Mouse (Mus musculus) fibroblast of lung, adult 2 months (primary cell): Measurements from ENCODE around the gene Ube2h.
A peak's percentile ranks its signal among the peaks of the same experiment; 100 is the strongest.
"Not testable (repeated sequence)": the region's sequence is repeated elsewhere in the genome, so short reads cannot be mapped to it uniquely, and the experiment has no call there.

Experiments used
- DNase-seq: peaks from one replicate; pipeline ENCODE4 v3.0.0-alpha.2; 2011; ENCODE audit warnings: low read depth

Ube2h gene

DNA sequence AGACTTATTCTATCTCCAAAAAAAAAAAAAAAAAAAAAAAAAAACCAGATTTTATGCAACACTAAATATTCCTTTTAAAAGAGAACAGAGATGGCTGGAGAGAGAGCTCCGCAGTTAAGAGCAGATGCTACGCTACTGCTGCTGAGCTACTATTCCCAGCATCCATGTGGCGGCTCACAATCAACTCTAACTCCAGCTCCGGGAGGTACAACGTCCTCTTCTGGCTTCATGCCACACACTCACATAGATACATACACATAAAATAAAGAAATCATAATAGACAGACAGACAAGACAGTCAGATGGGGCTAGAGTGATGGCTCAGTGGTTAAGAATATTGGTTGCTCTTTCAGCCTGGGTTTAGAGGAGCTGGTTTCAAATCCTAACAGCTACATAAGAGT is 58.9 kb downstream of the Ube2h start:
- DNase-seq: no peak

DNA sequence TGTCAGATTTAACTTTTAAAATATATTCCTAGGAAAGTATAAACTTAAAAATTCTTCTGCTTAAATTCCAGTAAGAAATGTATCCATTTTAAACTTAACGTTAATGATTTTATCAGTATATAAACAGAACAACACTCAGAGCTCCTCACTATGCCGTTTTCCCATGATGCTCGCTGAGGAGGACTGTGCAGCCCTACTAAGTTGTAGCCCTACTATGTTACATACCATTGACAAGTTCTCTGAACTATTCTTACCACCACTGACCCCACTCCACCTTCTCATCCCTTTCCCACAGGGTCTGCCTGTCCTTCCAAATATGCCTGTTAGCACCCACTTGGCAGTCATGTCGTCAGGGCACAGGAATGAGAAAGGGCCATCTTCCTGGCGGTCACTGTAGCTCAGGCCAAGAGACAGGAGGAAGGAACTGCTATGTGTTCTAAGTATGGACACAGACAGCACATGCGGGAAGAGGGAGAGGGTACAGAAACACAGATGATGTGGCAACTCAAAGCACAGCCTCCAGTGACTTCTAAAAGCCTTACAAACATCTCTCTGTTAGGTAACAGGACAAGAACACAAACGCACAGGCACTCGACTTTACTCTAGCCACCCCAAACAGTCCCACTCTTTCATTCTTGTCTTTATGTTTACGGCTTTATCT is 60.9 kb downstream of the Ube2h start:
- no peak for DNase-seq

DNA sequence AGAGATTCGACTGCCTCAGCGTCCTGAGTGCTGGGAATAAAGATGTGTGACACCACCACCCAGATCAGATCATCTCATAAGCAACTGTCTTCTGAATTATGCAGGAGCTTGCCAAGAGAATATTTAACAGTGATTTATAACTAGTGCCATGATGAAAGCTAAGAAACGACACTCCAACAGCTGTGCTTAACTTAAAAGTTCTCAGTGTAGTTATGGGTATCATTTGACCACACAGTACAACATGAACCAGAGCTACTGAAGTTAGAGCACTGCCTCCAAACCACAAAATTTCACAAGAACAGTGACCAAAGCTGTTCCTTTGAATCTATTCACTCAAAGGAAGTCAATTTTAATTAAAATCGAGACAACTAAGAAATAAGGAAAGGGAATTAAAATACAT is 61.4 kb downstream of the Ube2h start:
- DNase-seq: peak; percentile 42

DNA sequence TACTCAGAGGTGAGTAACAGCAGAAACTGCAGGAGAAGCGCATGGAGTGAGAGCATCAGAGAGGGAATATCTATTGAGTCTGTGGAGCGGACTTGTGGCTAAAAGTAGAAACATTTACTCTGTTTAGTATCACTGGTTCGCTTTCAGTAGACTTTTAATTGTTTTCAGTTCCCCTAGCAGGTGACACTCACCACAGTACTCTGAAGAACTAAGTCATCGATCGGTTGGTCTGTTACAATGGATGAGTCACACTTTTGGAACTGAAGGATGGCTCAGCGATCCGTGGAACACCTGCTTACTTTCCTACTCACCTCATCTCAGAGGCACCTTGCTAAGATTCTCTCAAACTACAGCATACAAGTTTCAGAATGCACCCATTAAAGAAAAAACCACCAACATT is 64.2 kb downstream of the Ube2h start:
- no peak for DNase-seq

DNA sequence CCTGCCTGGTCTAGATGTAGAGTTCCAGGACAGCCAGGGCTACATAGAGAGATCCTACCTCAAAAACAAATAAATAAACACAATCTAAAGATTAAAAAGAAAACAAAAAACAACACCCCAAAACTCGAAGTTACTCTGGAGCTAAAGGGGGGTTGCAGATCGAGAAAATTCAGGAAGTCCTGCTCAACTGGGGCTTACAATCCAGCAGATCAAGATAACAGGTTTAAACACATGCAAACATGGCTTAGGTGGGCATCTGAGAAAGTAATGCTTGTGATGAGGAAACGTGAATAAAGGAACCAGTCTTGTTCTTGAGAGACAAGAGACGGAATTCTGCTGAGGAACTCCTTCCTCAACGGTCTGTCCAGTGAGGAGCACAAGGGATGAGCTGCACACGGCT is 65.1 kb downstream of the Ube2h start:
- no peak for DNase-seq

DNA sequence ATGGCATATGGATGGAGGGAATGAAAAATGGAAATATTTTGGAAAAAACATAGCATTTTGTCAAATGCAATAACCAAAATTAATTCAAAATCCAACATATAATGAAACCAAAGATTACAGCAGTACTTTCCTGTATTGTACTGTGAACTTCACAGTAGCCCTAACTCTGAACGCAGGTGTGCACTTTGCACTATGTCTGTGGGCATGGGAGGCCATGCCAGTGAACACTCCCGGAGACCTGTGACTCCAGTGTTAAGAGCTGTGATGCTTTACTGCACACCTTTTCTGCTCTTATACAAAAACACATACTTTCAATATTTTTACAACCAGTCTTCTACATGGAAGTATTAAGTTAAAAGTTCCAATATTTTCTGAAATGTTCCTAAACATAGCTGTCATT is 66.3 kb downstream of the Ube2h start:
- no peak for DNase-seq

DNA sequence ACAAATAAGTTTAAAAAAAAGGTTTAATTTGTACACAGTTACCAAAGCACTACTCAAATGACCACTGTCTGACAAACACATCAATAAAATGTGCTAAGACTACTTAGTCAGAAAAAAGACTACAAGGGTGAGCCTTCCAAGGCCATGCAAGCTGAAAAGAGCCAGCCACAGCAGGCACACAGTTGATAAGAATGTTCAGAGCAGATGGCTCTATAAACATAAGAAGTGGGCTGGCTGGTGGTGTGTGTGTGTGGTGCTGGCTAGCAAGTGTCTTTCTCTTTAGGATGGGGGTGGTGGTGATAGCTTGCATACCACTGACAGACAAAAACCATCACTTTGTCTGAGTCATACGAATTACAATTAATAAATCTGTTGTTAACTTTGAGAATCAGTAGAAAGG is 67.8 kb downstream of the Ube2h start:
- no peak for DNase-seq

DNA sequence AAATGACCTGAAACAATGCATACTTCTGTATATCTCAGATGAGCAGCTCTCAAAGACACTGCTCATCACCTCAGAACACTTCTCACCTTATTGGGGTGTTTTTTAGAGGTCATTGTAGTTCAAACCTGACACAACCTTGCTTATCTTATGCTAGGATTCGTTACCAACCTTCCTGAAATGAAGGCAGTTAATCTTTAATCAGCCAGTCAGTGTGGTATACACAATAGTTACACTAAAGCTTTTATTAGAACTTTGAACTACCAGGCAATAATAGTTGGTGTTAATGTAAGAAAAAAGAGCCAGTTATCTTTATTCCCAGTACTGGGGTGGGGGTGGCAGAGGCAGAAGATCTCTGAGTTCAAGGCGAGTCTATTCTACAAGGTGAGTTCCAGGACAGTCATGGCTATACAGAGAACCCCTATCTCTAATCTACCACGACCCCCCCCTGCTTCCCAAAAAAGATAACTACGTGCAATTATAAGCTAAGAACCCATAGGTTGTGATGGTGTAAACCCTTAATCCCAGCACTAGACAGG is 72.5 kb downstream of the Ube2h start:
- DNase-seq: no peak

DNA sequence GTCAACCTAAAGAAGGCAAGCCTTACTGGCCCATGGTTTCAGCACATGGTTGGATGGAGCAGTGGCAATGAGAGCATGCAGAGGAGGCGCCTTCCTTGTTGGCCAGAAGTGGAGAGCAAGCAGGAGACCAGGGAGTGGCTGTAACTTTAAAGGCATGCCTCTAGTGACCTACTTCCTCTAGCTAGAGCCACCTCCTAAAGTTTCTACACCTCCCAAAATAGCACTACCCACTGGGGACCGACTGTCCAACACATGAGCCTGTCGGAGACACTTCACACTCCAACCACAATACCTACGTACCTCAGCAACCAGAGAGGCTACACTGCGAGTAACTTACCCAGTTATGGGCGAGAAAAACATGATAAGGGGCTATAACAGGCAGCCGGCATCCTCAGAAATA is 74.1 kb downstream of the Ube2h start:
- no peak for DNase-seq

DNA sequence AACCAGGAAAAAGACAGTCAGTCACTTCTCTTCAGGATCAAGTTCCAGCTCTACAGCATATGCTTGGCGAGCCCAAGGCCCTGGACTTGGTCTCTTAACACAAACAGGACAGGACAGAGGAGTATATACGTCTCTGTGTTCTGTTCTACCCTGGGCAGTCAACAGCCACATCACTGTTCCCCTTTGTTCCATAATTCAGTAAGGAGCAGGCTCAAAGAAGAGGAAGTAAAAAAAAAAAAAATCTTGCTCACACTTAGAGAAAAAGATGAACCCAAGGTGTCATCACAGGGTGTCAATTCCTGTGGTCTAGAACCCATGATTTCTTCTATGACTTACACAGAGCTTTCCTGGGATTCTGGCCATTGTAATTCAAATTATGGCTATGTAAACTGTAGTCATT is 75.4 kb downstream of the Ube2h start:
- DNase-seq: no peak

DNA sequence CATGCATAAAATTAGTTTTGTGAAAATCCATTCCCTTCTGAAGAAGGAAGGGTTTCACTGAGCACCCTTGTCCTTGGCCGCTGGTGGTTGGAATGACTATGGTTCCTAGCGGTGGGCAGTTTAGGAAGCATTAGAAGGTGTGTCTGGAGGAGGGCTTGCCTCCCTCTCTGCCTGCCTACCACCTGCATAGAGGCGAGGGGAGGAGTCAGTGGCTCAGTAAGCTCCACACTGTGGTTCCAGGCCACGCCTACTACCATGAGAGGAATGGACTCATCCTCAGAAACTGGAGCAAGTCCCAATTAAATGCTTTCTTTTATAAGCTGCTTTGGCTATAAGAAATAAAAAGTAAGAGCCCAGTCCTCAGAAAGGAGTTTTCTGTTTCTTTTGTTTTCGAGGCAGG is 76.0 kb downstream of the Ube2h start:
- DNase-seq: no peak

DNA sequence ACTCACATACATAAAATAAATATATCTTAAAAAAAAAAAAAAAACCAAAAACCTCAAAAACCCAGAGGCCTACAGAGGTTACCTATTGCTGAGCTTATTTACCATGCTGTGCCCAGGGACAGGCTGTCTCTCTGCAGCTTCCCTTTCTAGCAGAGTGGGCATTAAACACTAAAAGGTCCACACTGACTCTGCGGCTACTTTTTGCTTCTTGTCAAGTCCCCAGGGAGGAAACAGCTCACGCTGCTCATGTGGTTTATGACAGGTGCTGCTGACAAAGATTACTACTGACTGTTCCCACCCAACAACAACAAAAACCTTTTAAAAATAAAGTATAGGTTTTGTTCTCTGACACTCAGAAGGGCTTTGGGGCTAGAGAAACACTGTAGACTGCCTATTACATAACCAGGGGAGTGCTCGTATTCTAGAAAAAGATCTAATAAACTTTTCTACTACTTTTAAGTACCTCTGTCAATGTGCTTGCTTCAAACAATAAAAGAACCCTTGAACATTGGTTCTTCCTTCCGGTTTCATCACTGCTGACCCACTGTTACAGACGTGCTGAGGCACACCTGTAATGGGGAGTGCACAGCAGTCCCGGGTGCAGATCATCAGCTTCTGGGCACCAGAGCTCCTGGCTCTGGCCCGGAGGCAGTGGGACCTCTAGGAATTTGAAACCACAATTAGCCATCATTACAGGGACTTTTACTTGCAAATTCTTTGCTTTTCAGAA is 77.2 kb downstream of the Ube2h start:
- DNase-seq: no peak

DNA sequence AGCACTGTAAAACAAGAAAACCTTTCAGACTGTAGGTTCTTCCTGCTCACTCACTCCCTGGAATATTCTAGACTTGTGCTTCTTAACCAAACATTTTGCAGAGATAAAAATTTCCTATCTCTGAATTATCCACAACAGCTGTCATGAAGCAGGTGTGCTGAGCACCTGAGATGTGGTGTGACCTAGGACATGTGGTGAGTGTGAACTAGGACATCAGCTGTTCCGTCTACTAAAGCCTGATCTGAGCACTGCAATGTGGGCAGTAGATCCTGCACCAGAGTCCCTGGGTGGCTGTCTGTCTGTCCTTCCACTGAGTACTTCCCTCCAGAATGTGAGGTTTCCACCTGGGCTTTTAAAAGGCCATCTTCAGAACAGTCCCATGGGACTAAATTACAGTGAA is 79.6 kb downstream of the Ube2h start:
- DNase-seq: no peak

DNA sequence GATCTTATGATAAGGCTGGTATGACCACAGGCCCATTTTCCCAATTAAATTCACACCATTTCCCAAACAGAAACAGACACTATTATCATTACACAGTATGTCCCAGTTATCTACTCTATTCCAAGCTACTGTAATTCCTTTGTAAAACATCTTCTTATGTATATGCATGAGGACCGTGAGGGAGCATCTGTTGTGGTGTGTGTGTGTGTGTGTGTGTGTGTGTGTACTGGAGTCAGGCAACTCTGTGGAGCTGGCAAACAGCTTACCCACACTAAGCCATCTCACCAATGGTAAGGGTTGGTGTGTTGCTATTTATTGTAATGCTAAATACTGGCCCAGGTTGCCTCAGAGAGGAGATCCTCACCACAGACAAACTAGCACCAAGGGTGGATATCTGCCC is 82.0 kb downstream of the Ube2h start:
- no peak for DNase-seq

DNA sequence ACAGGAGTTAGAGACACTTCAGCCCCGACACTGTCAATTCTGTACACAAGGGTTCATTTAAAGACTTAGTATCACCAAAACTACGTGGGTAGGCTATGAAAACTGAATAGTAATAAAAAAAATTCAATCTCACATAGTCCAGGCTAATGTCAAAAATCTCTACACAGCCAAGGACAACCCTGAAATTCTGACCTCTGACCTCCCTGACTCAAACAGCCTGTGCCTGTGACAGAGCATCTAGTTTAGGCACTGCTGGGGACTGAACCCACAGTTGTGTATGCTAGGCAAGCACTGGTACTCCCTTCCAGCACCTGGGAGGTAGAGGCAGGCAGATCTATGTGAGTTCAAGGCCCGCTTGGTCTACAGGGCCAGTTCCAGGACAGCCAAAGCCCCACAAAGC is 86.8 kb downstream of the Ube2h start:
- DNase-seq: no peak

DNA sequence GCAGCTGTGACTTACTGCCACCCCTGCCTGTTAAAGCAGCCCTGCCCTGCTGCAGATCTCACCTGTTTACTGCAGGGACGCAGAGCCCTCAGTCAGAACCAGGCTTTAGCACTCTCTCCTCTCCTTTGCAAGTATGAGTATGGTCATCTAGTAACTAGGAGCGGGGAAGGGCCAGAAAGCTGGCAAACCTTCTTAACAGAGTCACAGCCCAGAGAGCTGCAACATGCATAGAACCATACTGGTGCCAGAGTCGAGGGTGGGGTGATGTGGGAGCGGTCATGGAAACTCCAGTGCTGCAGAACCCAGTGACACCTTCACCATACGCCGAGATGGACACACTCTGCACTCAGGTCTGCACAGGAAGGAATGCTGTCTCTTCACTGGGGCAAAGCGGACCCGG is 91.9 kb downstream of the Ube2h start:
- DNase-seq: no peak

DNA sequence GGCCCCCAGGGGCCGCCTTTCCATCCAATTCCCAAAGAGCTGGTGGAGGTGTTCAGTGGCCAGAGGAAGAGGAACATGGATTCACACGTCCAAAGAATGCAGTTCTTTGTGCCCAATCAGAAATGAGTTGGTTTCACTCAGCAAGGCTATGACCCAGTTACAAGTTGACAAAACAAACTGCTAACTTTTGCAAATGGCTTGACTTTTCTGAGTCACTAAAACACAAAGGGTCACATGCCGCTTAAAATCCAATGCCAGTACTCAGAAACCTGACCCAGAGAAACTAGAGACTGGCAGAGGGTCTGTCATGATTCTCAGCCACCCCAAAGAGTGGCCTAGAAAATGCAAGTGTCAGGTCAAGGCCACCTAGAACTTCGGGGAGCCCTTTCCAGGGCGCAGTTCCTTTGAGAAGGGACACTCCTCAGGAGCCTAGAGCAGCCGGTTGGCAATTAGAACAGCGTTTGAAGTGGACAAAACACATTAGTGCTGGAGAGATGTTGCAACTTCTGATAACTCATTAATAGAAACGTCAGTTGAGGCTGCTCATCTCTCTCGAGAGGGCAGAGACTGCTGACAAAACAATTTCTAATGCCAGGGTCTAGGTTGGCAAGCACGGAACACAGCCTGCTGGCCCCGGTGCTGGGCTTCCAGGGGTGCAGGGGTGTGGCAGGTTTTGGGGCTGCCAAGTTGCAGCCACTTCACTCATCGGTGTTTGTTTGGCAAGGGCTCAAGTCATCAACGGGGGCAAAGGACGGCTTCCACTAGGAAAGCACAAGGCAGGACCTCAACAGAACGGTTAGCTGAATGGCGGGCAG is 92.5 kb downstream of the Ube2h start:
- DNase-seq: no peak

DNA sequence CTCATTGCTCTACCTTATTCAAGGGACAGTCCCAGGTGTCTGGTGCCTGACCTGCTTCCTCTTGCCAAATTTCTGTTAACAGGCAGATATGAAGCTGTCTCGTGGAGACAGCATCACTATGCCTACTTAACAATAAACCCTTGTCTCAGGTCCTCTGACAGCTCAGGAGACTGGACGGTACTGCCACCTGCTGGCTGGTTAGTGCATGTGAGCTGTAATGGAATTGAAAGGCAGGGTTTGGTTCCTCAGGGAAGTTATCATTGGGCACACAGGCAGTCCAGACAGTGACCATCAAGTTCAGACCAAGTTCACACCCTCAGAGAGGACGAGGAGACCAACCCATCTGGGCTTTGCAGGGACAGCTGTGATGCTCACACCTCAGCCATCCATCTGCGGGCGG is 93.6 kb downstream of the Ube2h start:
- peak; percentile 55 for DNase-seq

DNA sequence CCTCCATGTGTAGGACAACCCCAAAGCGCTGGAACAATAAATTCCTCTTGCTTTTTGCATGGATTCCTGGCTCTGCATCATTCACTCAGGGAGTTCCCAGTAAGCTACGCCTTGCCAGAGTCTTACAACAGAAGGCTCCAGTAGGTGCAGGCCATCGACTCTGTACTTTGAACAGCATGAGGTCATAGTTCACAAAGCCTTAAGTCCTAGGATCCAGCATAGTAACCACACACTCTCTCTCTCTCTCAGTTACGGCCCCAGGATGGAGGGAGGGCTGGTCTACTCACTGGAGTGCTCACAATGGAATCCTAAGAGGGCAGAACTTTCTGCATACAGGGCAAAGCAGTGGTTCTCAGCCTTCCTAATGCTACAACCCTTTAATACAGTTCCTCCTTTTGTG is 95.5 kb downstream of the Ube2h start:
- DNase-seq: no peak

DNA sequence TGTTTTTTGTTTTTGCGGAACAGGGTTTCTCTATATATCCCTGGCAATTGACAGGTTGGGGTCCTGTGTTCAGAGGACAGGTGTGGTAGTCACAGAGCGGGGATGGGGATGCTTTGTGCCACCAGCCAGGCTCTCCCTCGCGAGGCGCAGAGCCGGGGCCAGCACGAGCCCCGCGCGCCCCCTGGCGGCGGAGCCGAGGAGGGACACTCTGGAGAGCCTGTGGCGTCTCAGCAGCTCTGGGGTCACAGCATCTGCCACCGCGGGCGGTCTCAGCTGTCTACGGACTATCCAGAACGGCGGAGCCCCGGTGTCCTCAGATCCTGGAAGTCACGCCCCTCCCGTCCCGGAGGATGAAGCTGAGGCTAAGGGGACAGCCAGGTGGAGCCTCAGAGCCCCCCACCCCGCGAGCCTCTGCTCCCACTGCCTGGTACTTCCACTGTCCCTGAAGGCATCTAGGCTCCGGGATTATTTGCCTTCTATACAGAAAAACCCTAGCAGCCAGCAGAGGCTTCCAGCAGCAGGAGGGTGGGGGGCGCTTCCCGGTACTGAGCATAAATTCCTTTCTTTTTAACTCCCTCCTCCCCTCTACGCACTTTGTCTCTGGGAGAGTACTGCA is 98.6 kb downstream of the Ube2h start:
- DNase-seq: no peak

DNA sequence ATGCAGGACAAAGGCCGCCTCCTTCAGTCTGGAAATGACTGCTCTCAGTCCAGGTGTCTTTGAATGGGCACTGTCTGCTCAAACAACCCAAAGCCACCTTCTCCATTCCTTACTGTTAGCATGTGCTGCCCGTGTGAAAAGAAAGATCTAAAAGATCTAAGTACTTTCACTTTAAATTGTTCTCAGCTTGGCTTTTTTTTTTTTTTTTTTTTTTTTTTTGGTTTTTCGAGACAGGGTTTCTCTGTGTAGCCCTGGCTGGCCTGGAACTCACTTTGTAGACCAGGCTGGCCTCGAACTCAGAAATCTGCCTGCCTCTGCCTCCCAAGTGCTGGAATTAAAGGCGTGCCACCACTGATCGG is 99.2 kb downstream of the Ube2h start:
- not testable (repeated sequence) for DNase-seq

DNA sequence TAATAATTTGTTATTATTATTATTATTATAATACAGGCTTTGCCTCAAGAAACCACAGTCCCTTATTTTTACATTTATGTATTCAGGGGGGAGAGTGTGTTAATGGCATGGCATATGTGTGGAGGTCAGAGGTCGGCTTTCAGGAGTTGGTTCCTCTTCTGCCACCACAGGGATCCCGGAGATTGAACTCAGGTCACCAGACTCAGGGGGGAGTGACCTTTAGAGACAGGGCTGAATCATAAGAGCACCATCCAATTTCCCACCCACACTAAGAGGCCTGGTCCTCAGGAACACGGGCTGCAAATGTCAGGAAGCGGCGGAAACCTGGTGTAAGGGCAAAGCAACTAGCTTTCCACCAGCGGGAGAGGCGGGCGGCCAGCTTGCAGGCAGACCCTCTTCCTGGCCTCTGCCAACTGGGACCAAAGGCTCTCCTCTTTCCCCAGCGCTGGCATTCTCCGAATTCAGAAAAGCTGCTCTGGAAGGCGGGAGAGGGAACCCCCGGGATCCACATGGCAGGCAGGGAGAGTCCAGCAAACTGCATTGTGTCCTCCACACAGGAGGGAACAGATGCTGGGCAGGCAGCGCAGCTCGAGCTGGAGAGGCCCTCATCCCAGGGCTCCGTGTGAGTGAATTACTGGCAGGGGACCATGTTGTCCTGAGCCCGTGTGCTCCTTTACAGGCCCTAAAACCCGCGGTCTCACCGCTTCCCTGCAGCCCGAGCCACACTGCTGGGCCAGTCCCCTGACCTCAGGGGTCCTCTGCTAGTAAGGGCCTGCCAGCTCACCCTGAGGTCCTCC is 99.8 kb downstream of the Ube2h start:
- DNase-seq: no peak
